Mouse (Mus musculus) midbrain, embryonic 10.5 days (tissue): ENCODE data around the gene Taf12. TPM values are rescaled to one million over a fixed set of nuclear protein-coding genes. Genes with fewer than 3 reads are reported as not detected.

Experiments
- DNase-seq: peaks from one replicate; pipeline ENCODE4 v3.0.0-alpha.2; 2017; ENCODE audit warnings: low spot score
- H3K27ac ChIP-seq: fragments of 300-500 bp; sonication (generic); replicated peaks from 2 replicates; pipeline ENCODE4 v1.5.1; 2016; ENCODE audit warnings: mild to moderate bottlenecking
- H3K27me3 ChIP-seq: fragments of 300-500 bp; sonication (generic); 2 replicates; pipeline ENCODE4 v1.6.1; 2016; ENCODE audit warnings: low read depth, mild to moderate bottlenecking; ENCODE audit not compliant: poor library complexity, severe bottlenecking
- H3K36me3 ChIP-seq: fragments of 300-500 bp; sonication (generic); 2 replicates; pipeline ENCODE4 v1.6.1; 2016; ENCODE audit warnings: mild to moderate bottlenecking, moderate library complexity
- H3K4me1 ChIP-seq: fragments of 300-500 bp; sonication (generic); 2 replicates; pipeline ENCODE4 v1.6.1; 2016
- H3K4me3 ChIP-seq: fragments of 300-500 bp; sonication (generic); 2 replicates; pipeline ENCODE4 v1.5.1; 2016; ENCODE audit warnings: mild to moderate bottlenecking, moderate library complexity
- H3K9me3 ChIP-seq: fragments of 300-500 bp; sonication (generic); replicated peaks from 2 replicates; pipeline ENCODE4 v1.6.1; 2016; ENCODE audit warnings: mild to moderate bottlenecking
- WGBS: fragments of 180-500 bp; shearing (Covaris S2); methylation state at CpG from one replicate; pipeline ENCODE4 v1.1.7; 2016; 5-methylcytosine and 5-hydroxymethylcytosine counted together
- polyA plus RNA-seq: library from polyadenylated mRNA; unstranded; fragments of >200 nt; fragmentation: Nextera tagmentation; extraction: Ambion mirVana; gene quantifications from 2 replicates; pipeline ENCODE4 v1.2.1, GENCODE M21; 2016

Taf12 gene
- 70.1 and 73.0 TPM in 2 replicates for polyA plus RNA-seq

GRCm38 (mm10) chr4:132274156-132274862, at the start of gene Taf12:
Taf12 (plus strand) TSS chr4:132274375.
- H3K36me3 ChIP-seq, result no peaks in the 10 kb centered on the region
- H3K4me3 ChIP-seq, result peak within 1 kb of the TSS; percentile 77
- H3K27ac ChIP-seq, result peak within 1 kb of the TSS; percentile 94
- H3K4me1 ChIP-seq, result peaks cover 34% of the 10 kb centered on the region
- H3K9me3 ChIP-seq, result no peaks in the 10 kb centered on the region
- under 1% methylated on average over 48 of the region's 48 CpGs for WGBS
- H3K27me3 ChIP-seq, result no peaks in the 10 kb centered on the region
- DNase-seq, result peak; percentile 95

- Histone ChIP-seq H3K27me3 (no peaks in the 10 kb centered on the region), H3K27ac (no peak overlapping the region), H3K9me3 (no peaks in the 10 kb centered on the region), H3K36me3 (peaks cover 98% of the 10 kb centered on the region), H3K4me3 (no peak overlapping the region), H3K4me1 (no peaks in the 10 kb centered on the region)
- no peak for DNase-seq
- 98% methylated on average over 5 of the region's 5 CpGs for WGBS
These were observed 43.8 kb upstream of the Taf12 start for GRCm38 (mm10) chr4:132230422-132230821.

- no peaks in the 10 kb centered on the region for H3K9me3 ChIP-seq
- no peak for DNase-seq
- H3K4me1 ChIP-seq, result no peaks in the 10 kb centered on the region
- WGBS, result 93% methylated on average over 8 of the region's 8 CpGs
- no peaks in the 10 kb centered on the region for H3K27me3 ChIP-seq
- H3K27ac ChIP-seq, result no peak overlapping the region
- peaks cover 100% of the 10 kb centered on the region for H3K36me3 ChIP-seq
- no peak overlapping the region for H3K4me3 ChIP-seq
These were observed 39.5 kb upstream of the Taf12 start for GRCm38 (mm10) chr4:132234710-132235109.

GRCm38 (mm10) chr4:132238356-132238755, 35.8 kb upstream of the Taf12 start:
- no peaks in the 10 kb centered on the region for H3K4me1 ChIP-seq
- peaks cover 99% of the 10 kb centered on the region for H3K36me3 ChIP-seq
- no peaks in the 10 kb centered on the region for H3K9me3 ChIP-seq
- 91% methylated on average over 4 of the region's 4 CpGs for WGBS
- no peak for DNase-seq
- no peak overlapping the region for H3K4me3 ChIP-seq
- H3K27me3 ChIP-seq, result no peaks in the 10 kb centered on the region
- no peak overlapping the region for H3K27ac ChIP-seq

- Histone ChIP-seq H3K27ac (no peak overlapping the region), H3K4me3 (no peak overlapping the region), H3K27me3 (no peaks in the 10 kb centered on the region), H3K9me3 (no peaks in the 10 kb centered on the region), H3K36me3 (peaks cover 97% of the 10 kb centered on the region), H3K4me1 (no peaks in the 10 kb centered on the region)
- 97% methylated on average over 3 of the region's 3 CpGs for WGBS
- no peak for DNase-seq
These were observed 33.8 kb upstream of the Taf12 start for GRCm38 (mm10) chr4:132240367-132240766.

- Histone ChIP-seq H3K9me3 (no peaks in the 10 kb centered on the region), H3K36me3 (peaks cover 97% of the 10 kb centered on the region), H3K4me3 (no peak overlapping the region), H3K4me1 (no peaks in the 10 kb centered on the region), H3K27me3 (no peaks in the 10 kb centered on the region), H3K27ac (no peak overlapping the region)
- DNase-seq, result no peak
- 95% methylated on average over 3 of the region's 3 CpGs for WGBS
These were observed 33.0 kb upstream of the Taf12 start for GRCm38 (mm10) chr4:132241208-132241607.

GRCm38 (mm10) chr4:132245643-132246042, 28.5 kb upstream of the Taf12 start:
- Histone ChIP-seq H3K4me3 (no peak overlapping the region), H3K4me1 (no peaks in the 10 kb centered on the region), H3K27ac (no peak overlapping the region), H3K36me3 (peaks cover 96% of the 10 kb centered on the region), H3K9me3 (no peaks in the 10 kb centered on the region), H3K27me3 (no peaks in the 10 kb centered on the region)
- 94% methylated on average over 3 of the region's 3 CpGs for WGBS
- no peak for DNase-seq

- no peak overlapping the region for H3K4me3 ChIP-seq
- H3K9me3 ChIP-seq, result no peaks in the 10 kb centered on the region
- no peak overlapping the region for H3K27ac ChIP-seq
- 87% methylated on average over 5 of the region's 5 CpGs for WGBS
- no peaks in the 10 kb centered on the region for H3K4me1 ChIP-seq
- no peak for DNase-seq
- peaks cover 96% of the 10 kb centered on the region for H3K36me3 ChIP-seq
- no peaks in the 10 kb centered on the region for H3K27me3 ChIP-seq
These were observed 26.7 kb upstream of the Taf12 start for GRCm38 (mm10) chr4:132247451-132247997.

- Histone ChIP-seq H3K27me3 (no peaks in the 10 kb centered on the region), H3K9me3 (no peaks in the 10 kb centered on the region), H3K4me1 (no peaks in the 10 kb centered on the region; the same call in 1 of the 2 replicates), H3K27ac (no peak overlapping the region), H3K36me3 (peaks cover 62% of the 10 kb centered on the region), H3K4me3 (no peak overlapping the region)
- DNase-seq, result no peak
- WGBS, result 96% methylated on average over 9 of the region's 9 CpGs
These were observed 22.6 kb upstream of the Taf12 start for GRCm38 (mm10) chr4:132251596-132251995.

- Histone ChIP-seq H3K4me1 (no peaks in the 10 kb centered on the region; the same call in 1 of the 2 replicates), H3K27ac (no peak overlapping the region), H3K36me3 (peaks cover 52% of the 10 kb centered on the region), H3K9me3 (no peaks in the 10 kb centered on the region), H3K27me3 (no peaks in the 10 kb centered on the region), H3K4me3 (no peak overlapping the region)
- WGBS, result 91% methylated on average over 8 of the region's 8 CpGs
- no peak for DNase-seq
These were observed 21.0 kb upstream of the Taf12 start for GRCm38 (mm10) chr4:132253128-132253527.

GRCm38 (mm10) chr4:132253622-132254021, 20.6 kb upstream of the Taf12 start:
- H3K4me3 ChIP-seq, result no peak overlapping the region
- no peaks in the 10 kb centered on the region; the same call in 1 of the 2 replicates for H3K4me1 ChIP-seq
- no peak for DNase-seq
- WGBS, result 87% methylated on average over 2 of the region's 2 CpGs
- no peak overlapping the region for H3K27ac ChIP-seq
- H3K9me3 ChIP-seq, result no peaks in the 10 kb centered on the region
- H3K36me3 ChIP-seq, result peaks cover 47% of the 10 kb centered on the region
- no peaks in the 10 kb centered on the region for H3K27me3 ChIP-seq

- Histone ChIP-seq H3K27me3 (no peaks in the 10 kb centered on the region), H3K27ac (no peak overlapping the region), H3K36me3 (peaks cover 34% of the 10 kb centered on the region), H3K9me3 (no peaks in the 10 kb centered on the region), H3K4me1 (peaks cover 12% of the 10 kb centered on the region), H3K4me3 (no peak overlapping the region)
- DNase-seq, result no peak
- 83% methylated on average over 3 of the region's 3 CpGs for WGBS
These were observed 19.2 kb upstream of the Taf12 start for GRCm38 (mm10) chr4:132254986-132255385.

- H3K27ac ChIP-seq, result no peak overlapping the region
- peaks cover 22% of the 10 kb centered on the region for H3K4me1 ChIP-seq
- no peak for DNase-seq
- peaks cover 20% of the 10 kb centered on the region for H3K36me3 ChIP-seq
- H3K27me3 ChIP-seq, result no peaks in the 10 kb centered on the region
- WGBS, result 96% methylated on average over 3 of the region's 3 CpGs
- H3K9me3 ChIP-seq, result no peaks in the 10 kb centered on the region
- H3K4me3 ChIP-seq, result no peak overlapping the region
These were observed 17.8 kb upstream of the Taf12 start for GRCm38 (mm10) chr4:132256384-132256783.
